Mouse (Mus musculus) heart, embryonic 11.5 days (tissue): ENCODE measurements at regions not wholly inside any gene's neighbourhood (a gene's known extent, or its start where the extent isn't known, plus 50 kb on each side); places are given as distances from the start of the nearest gene placed in this dataset.

Experiments used
- ATAC-seq: fragments of 200-750 bp; cut with Nextera tagmentation; replicated peaks from 2 replicates; pipeline ENCODE4 v1.8.0; 2017; ENCODE audit warnings: moderate library complexity; ENCODE audit not compliant: insufficient number of reproducible peaks, low FRiP score, low TSS enrichment
- H3K27ac ChIP-seq: fragments of 300-500 bp; sonication (generic); 2 replicates; pipeline ENCODE4 v1.5.1; 2014; ENCODE audit warnings: mild to moderate bottlenecking, low read depth, low read length
- H3K27me3 ChIP-seq: fragments of 300-500 bp; sonication (generic); 2 replicates; pipeline ENCODE4 v1.6.1; 2014; ENCODE audit warnings: mild to moderate bottlenecking, low read length, mixed read lengths; ENCODE audit not compliant: control insufficient read depth, insufficient read depth
- H3K36me3 ChIP-seq: fragments of 300-500 bp; sonication (generic); 2 replicates; pipeline ENCODE4 v1.6.1; 2014; ENCODE audit warnings: mild to moderate bottlenecking, low read length, moderate library complexity, mixed read lengths; ENCODE audit not compliant: control insufficient read depth, insufficient read depth
- H3K4me1 ChIP-seq: fragments of 300-500 bp; sonication (generic); 2 replicates; pipeline ENCODE4 v1.6.1; 2014; ENCODE audit warnings: low read length; ENCODE audit not compliant: control insufficient read depth, insufficient read depth
- H3K4me2 ChIP-seq: fragments of 300-500 bp; sonication (generic); 2 replicates; pipeline ENCODE4 v1.6.1; 2014; ENCODE audit warnings: mild to moderate bottlenecking, moderate library complexity
- H3K4me3 ChIP-seq: fragments of 300-500 bp; sonication (generic); 2 replicates; pipeline ENCODE4 v1.5.1; 2014; ENCODE audit warnings: low read depth, low read length
- H3K9ac ChIP-seq: fragments of 300-500 bp; sonication (generic); 2 replicates; pipeline ENCODE4 v1.6.1; 2014; ENCODE audit warnings: mild to moderate bottlenecking, low read depth, low read length, moderate library complexity
- H3K9me3 ChIP-seq: fragments of 300-500 bp; sonication (generic); replicated peaks from 2 replicates; pipeline ENCODE4 v1.6.1; 2016; ENCODE audit warnings: low read length; ENCODE audit not compliant: control insufficient read depth
- whole genome bisulfite sequencing: fragments of 180-500 bp; shearing (Covaris S2); extraction: QIAGEN DNeasy Blood & Tissue Kit; methylation state at CpG from one replicate; pipeline ENCODE4 v1.1.7; 2014; ENCODE audit not compliant: insufficient replicate concordance; 5-methylcytosine and 5-hydroxymethylcytosine counted together

- WGBS, result 70% methylated on average over 9 of the region's 9 CpGs
Measured at GRCm38 (mm10) chr9:13919739-13920410, 92.4 kb downstream of the Fam76b start.

GRCm38 (mm10) chr9:13920623-13921022 lies 93.1 kb downstream of the Fam76b start:
- Histone ChIP-seq H3K36me3 (no peaks in the 10 kb centered on the region), H3K27me3 (no peaks in the 10 kb centered on the region), H3K27ac (no peak overlapping the region), H3K9ac (no peak overlapping the region), H3K9me3 (no peaks in the 10 kb centered on the region; the same call in 1 of the 2 replicates), H3K4me1 (no peaks in the 10 kb centered on the region), H3K4me2 (no peak overlapping the region), H3K4me3 (no peak overlapping the region)
- ATAC-seq, result no peak
- 81% methylated on average over 1 of the region's 1 CpGs for WGBS

More at GRCm38 (mm10) chr9:13919739-13920410, 92.4 kb downstream of the Fam76b start:
- Histone ChIP-seq H3K9ac (no peak overlapping the region), H3K4me3 (no peak overlapping the region), H3K4me1 (no peaks in the 10 kb centered on the region), H3K27me3 (no peaks in the 10 kb centered on the region), H3K4me2 (no peak overlapping the region), H3K9me3 (no peaks in the 10 kb centered on the region; the same call in 1 of the 2 replicates), H3K36me3 (no peaks in the 10 kb centered on the region), H3K27ac (no peak overlapping the region)
- no peak for ATAC-seq

DNA sequence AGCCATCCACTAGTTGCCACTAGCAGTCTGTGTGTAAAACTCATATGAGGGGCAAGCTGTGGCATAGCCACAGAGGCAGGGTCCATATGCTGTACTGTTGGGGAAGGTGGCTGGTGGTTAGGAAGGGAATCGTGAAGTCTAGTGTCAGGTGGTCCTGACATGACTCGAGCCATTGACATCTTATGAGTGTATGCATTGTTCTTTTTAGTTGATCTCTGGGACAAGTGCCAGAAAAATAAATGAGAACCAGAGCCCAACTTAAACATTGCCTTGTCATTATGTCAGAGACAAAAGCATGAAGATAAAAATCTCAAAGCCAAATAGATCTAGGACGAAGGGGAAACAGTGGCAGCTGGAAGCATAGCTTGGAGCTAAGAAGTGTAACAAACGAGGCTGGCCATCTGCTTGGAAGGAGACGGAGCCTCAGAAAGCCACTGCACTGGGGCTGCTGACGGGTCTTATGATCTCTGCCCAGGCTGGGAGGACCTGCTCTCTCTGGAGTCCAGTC lies 104.5 kb downstream of the Fam76b start:
- Histone ChIP-seq H3K27me3 (peaks cover 10% of the 10 kb centered on the region; the same call in 1 of the 2 replicates), H3K9ac (no peak overlapping the region), H3K4me2 (no peak overlapping the region), H3K27ac (no peak overlapping the region), H3K36me3 (no peaks in the 10 kb centered on the region), H3K4me3 (no peak overlapping the region), H3K9me3 (0 out of 2 replicates have a peak, but pooled peaks cover 3% of the 10 kb centered on the region), H3K4me1 (no peaks in the 10 kb centered on the region)
- 33% methylated on average over 6 of the region's 6 CpGs for WGBS
- ATAC-seq, result no peak

GRCm38 (mm10) chr9:13933404-13933803 lies 105.9 kb downstream of the Fam76b start:
- 51% methylated on average over 6 of the region's 6 CpGs for WGBS
- H3K4me3 ChIP-seq, result no peak overlapping the region
- no peaks in the 10 kb centered on the region for H3K36me3 ChIP-seq
- H3K4me1 ChIP-seq, result no peaks in the 10 kb centered on the region
- no peak overlapping the region for H3K9ac ChIP-seq
- peaks cover 10% of the 10 kb centered on the region for H3K27me3 ChIP-seq
- no peak overlapping the region for H3K27ac ChIP-seq
- 0 out of 2 replicates have a peak, but pooled peaks cover 3% of the 10 kb centered on the region for H3K9me3 ChIP-seq
- H3K4me2 ChIP-seq, result no peak overlapping the region
- ATAC-seq, result no peak

GRCm38 (mm10) chr9:13937301-13937700 lies 109.8 kb downstream of the Fam76b start:
- WGBS, result 78% methylated on average over 2 of the region's 2 CpGs
- no peak overlapping the region for H3K4me2 ChIP-seq
- no peak overlapping the region for H3K9ac ChIP-seq

DNA sequence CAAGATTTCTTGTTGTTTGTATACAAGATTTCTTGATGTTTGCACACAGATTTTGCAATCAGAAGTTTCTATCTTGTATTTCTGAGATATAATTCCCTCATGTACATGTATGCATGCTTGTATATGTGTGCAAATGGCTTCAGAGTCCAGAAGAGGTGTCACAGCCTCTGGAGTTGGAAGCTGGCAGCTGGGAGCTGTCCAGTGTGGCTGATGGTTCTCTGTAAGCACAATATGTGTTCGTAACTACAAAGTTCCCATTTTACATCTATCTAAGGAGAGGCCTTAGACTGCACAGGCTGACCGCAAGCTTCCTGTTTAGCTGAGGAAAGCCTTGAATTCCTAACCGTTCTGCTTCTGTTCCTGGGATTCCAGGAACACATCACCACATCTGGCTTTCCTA lies 119.0 kb downstream of the Fam76b start:
- Histone ChIP-seq H3K27ac (no peak overlapping the region), H3K9me3 (no peaks in the 10 kb centered on the region), H3K4me3 (no peak overlapping the region), H3K4me1 (no peaks in the 10 kb centered on the region), H3K4me2 (no peak overlapping the region), H3K36me3 (no peaks in the 10 kb centered on the region), H3K27me3 (no peaks in the 10 kb centered on the region), H3K9ac (no peak overlapping the region)
- no peak for ATAC-seq
- WGBS, result 48% methylated on average over 3 of the region's 3 CpGs

More at GRCm38 (mm10) chr9:13937301-13937700, 109.8 kb downstream of the Fam76b start:
- Histone ChIP-seq H3K27ac (no peak overlapping the region), H3K9me3 (no peaks in the 10 kb centered on the region), H3K36me3 (no peaks in the 10 kb centered on the region), H3K27me3 (peaks cover 10% of the 10 kb centered on the region), H3K4me1 (no peaks in the 10 kb centered on the region), H3K4me3 (no peak overlapping the region)
- no peak for ATAC-seq

GRCm38 (mm10) chr9:13952157-13952556 lies 124.6 kb downstream of the Fam76b start:
- Histone ChIP-seq H3K4me3 (no peak overlapping the region), H3K36me3 (no peaks in the 10 kb centered on the region), H3K27ac (no peak overlapping the region), H3K4me1 (no peaks in the 10 kb centered on the region), H3K9ac (no peak overlapping the region), H3K27me3 (no peaks in the 10 kb centered on the region), H3K4me2 (no peak overlapping the region), H3K9me3 (no peaks in the 10 kb centered on the region)
- ATAC-seq, result no peak

GRCm38 (mm10) chr9:13963140-13963763 lies 135.7 kb downstream of the Fam76b start:
- Histone ChIP-seq H3K4me1 (0 out of 2 replicates have a peak, but pooled peaks cover 2% of the 10 kb centered on the region), H3K4me3 (no peak overlapping the region), H3K27me3 (no peaks in the 10 kb centered on the region), H3K27ac (no peak overlapping the region), H3K9me3 (no peaks in the 10 kb centered on the region), H3K4me2 (no peak overlapping the region), H3K36me3 (no peaks in the 10 kb centered on the region), H3K9ac (no peak overlapping the region)
- 78% methylated on average over 7 of the region's 7 CpGs for WGBS
- no peak for ATAC-seq
